Mouse (Mus musculus): ENCODE results near the gene Pik3r3. TPM values are rescaled to one million over a fixed set of nuclear protein-coding genes. Genes with fewer than 3 reads are reported as not detected.

The Pik3r3 gene
- total RNA-seq, 2 experiments from 2014 or later = 0.26 TPM; not detected in 1

- ATAC-seq (replicated peaks; ENCODE audit: low FRiP score, poor library complexity, severe bottlenecking) = no peak
Measured at GRCm38 (mm10) chr4:116352496-116352895, 131.1 kb downstream of the Pik3r3 start.

Other genes starting within 250 kb of the Pik3r3 start
- gene Faah, start 203.7 kb upstream of the Pik3r3 start, total RNA-seq (2015; ENCODE audit: low replicate concordance) = 2.1 TPM in 1 of 2 replicates, not detected in the other
- gene Faah, start 203.7 kb upstream of the Pik3r3 start, total RNA-seq (2017; ENCODE audit: low replicate concordance) = 1.3 TPM in 1 of 2 replicates, not detected in the other
- gene Nsun4, start 167.7 kb upstream of the Pik3r3 start, total RNA-seq (2015; ENCODE audit: low replicate concordance) = 2.5 and 2.9 TPM in 2 replicates
- gene Nsun4, start 167.7 kb upstream of the Pik3r3 start, total RNA-seq (2017; ENCODE audit: low replicate concordance) = 0.43 and 1.1 TPM in 2 replicates
- gene Uqcrh, start 146.5 kb upstream of the Pik3r3 start, total RNA-seq (2015; ENCODE audit: low replicate concordance) = 197 and 223 TPM in 2 replicates
- gene Uqcrh, start 146.5 kb upstream of the Pik3r3 start, total RNA-seq (2017; ENCODE audit: low replicate concordance) = 191 and 235 TPM in 2 replicates
- 3.5 and 9.0 TPM in 2 replicates for gene Lrrc41, start 146.3 kb upstream of the Pik3r3 start, total RNA-seq (2015; ENCODE audit: low replicate concordance)
- 1.3 and 3.3 TPM in 2 replicates for gene Lrrc41, start 146.3 kb upstream of the Pik3r3 start, total RNA-seq (2017; ENCODE audit: low replicate concordance)
- 7.7 and 8.1 TPM in 2 replicates for gene Rad54l, start 97.9 kb upstream of the Pik3r3 start, total RNA-seq (2015; ENCODE audit: low replicate concordance)
- gene Rad54l, start 97.9 kb upstream of the Pik3r3 start, total RNA-seq (2017; ENCODE audit: low replicate concordance) = 14.8 and 16.8 TPM in 2 replicates
- 0.63 and 7.9 TPM in 2 replicates for gene Pomgnt1, start 97.8 kb upstream of the Pik3r3 start, total RNA-seq (2015; ENCODE audit: low replicate concordance)
- gene Pomgnt1, start 97.8 kb upstream of the Pik3r3 start, total RNA-seq (2017; ENCODE audit: low replicate concordance) = 2.2 and 6.8 TPM in 2 replicates
- gene Lurap1, start 70.3 kb upstream of the Pik3r3 start, total RNA-seq (2015; ENCODE audit: low replicate concordance) = not detected in 2 replicates
- gene Lurap1, start 70.3 kb upstream of the Pik3r3 start, total RNA-seq (2017; ENCODE audit: low replicate concordance) = not detected in 2 replicates
- not detected in 2 replicates for gene Tspan1, start 54.0 kb upstream of the Pik3r3 start, total RNA-seq (2015; ENCODE audit: low replicate concordance)
- not detected in 2 replicates for gene Tspan1, start 54.0 kb upstream of the Pik3r3 start, total RNA-seq (2017; ENCODE audit: low replicate concordance)
- gene 1700042G07Rik, start 48.2 kb upstream of the Pik3r3 start, total RNA-seq (2015; ENCODE audit: low replicate concordance) = not detected in 2 replicates
- gene 1700042G07Rik, start 48.2 kb upstream of the Pik3r3 start, total RNA-seq (2017; ENCODE audit: low replicate concordance) = not detected in 2 replicates
- 0.84 TPM in 1 of 2 replicates, not detected in the other for gene Gm49337, start 48.2 kb upstream of the Pik3r3 start, total RNA-seq (2015; ENCODE audit: low replicate concordance)
- not detected in 2 replicates for gene Gm49337, start 48.2 kb upstream of the Pik3r3 start, total RNA-seq (2017; ENCODE audit: low replicate concordance)
- gene Mast2, start 242.6 kb downstream of the Pik3r3 start, total RNA-seq (2015; ENCODE audit: low replicate concordance) = 7.7 and 8.8 TPM in 2 replicates
- 15.5 and 16.5 TPM in 2 replicates for gene Mast2, start 242.6 kb downstream of the Pik3r3 start, total RNA-seq (2017; ENCODE audit: low replicate concordance)

All from erythroblast, adult 5-6 weeks (primary cell).